Mouse (Mus musculus) brain, embryonic 14.5 days (tissue): ENCODE results near the gene Bcas1.

Experiments used
- CTCF ChIP-seq: fragments of 200-500 bp; IDR thresholded peaks from 2 replicates; pipeline ENCODE4 v1.5.1; 2012; ENCODE audit warnings: inconsistent platforms, mild to moderate bottlenecking, moderate library complexity, borderline replicate concordance; ENCODE audit not compliant: insufficient read depth, insufficient read length; ENCODE audit errors: extremely low read depth
- POLR2A ChIP-seq: fragments of 200-500 bp; IDR thresholded peaks from 2 replicates; pipeline ENCODE4 v1.6.1; 2012; ENCODE audit warnings: mild to moderate bottlenecking, inconsistent platforms, borderline replicate concordance; ENCODE audit not compliant: poor library complexity, insufficient read depth, insufficient read length, severe bottlenecking; ENCODE audit errors: extremely low read depth

DNA sequence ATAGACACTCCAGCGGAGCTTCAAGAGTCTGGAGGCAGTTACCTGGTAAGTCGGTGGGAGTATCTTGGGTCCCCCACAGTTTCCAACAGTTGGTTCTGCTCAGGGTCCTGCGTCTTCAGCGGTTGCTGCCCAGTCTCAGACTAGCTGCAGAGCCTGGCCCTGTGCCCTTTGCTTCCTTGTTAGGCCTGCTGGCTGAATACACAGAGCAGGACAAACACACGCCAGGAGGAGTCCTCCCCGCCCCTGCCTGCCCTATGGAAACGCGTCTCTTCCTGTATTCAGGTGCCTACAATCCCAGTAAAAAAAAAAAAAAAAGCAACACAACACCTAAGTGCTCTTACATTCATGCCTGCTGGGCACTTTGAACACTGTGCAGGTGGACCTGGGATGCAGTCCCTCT, at the start of gene Bcas1:
- TF ChIP-seq CTCF (no peak), POLR2A (no peak)
